Mouse (Mus musculus): ENCODE data around the gene Lcn4. TPM values are rescaled to one million over a fixed set of nuclear protein-coding genes. Genes with fewer than 3 reads are reported as not detected.
A peak's percentile ranks its signal among the peaks of the same experiment; 100 is the strongest.
"Not testable (repeated sequence)": the region's sequence is repeated elsewhere in the genome, so short reads cannot be mapped to it uniquely, and the experiment has no call there.

Lcn4 gene
- polyA plus RNA-seq (2014; fragmentation: Nextera tagmentation; extraction: Ambion mirVana), result not detected in 2 replicates

GRCm38 (mm10) chr2:26671182-26671581 is at the start of gene Lcn4:
TSS of gene Lcn4 (minus strand) at chr2:26671282.
- DNase-seq (ENCODE audit: low spot score), result no peak
- H3K4me2 ChIP-seq, result no peak within 1 kb of the TSS
- H3K36me3 ChIP-seq (ENCODE audit: control insufficient read depth, insufficient read depth, low read length), result no peaks in the 10 kb centered on the region
- H3K9me3 ChIP-seq (ENCODE audit: control insufficient read depth, low read length), result no peaks in the 10 kb centered on the region
- 89% methylated on average over 3 of the region's 3 CpGs for WGBS
- H3K27me3 ChIP-seq (replicated peaks; ENCODE audit: control insufficient read depth, insufficient read depth, low read length), result no peaks in the 10 kb centered on the region
- no peak within 1 kb of the TSS for H3K9ac ChIP-seq (ENCODE audit: low read depth, low read length)
- H3K27ac ChIP-seq (ENCODE audit: low read depth, low read length), result no peak within 1 kb of the TSS
- no peak for ATAC-seq (replicated peaks; ENCODE audit: low FRiP score)
- H3K4me1 ChIP-seq (replicated peaks; ENCODE audit: control insufficient read depth, insufficient read depth, low read length), result no peaks in the 10 kb centered on the region
- no peak within 1 kb of the TSS for H3K4me3 ChIP-seq (ENCODE audit: low read depth, low read length)

GRCm38 (mm10) chr2:26686171-26686675 is 15.1 kb upstream of the Lcn4 start:
- H3K27me3 ChIP-seq (replicated peaks; ENCODE audit: control insufficient read depth, insufficient read depth, low read length), result no peaks in the 10 kb centered on the region
- H3K4me3 ChIP-seq (ENCODE audit: low read depth, low read length), result no peak overlapping the region
- H3K9me3 ChIP-seq (ENCODE audit: control insufficient read depth, low read length), result no peaks in the 10 kb centered on the region
- no peak for ATAC-seq (replicated peaks; ENCODE audit: low FRiP score)
- no peaks in the 10 kb centered on the region for H3K36me3 ChIP-seq (ENCODE audit: control insufficient read depth, insufficient read depth, low read length)
- no peak overlapping the region for H3K27ac ChIP-seq (ENCODE audit: low read depth, low read length)
- no peaks in the 10 kb centered on the region for H3K4me1 ChIP-seq (replicated peaks; ENCODE audit: control insufficient read depth, insufficient read depth, low read length)
- no peak overlapping the region for H3K9ac ChIP-seq (ENCODE audit: low read depth, low read length)
- no peak overlapping the region for H3K4me2 ChIP-seq
- DNase-seq (ENCODE audit: low spot score), result no peak
- 86% methylated on average over 1 of the region's 1 CpGs for WGBS

- no peak overlapping the region for H3K9ac ChIP-seq (ENCODE audit: low read depth, low read length)
- no peak overlapping the region for H3K4me3 ChIP-seq (ENCODE audit: low read depth, low read length)
- H3K9me3 ChIP-seq (ENCODE audit: control insufficient read depth, low read length), result no peaks in the 10 kb centered on the region
- no peak overlapping the region for H3K27ac ChIP-seq (ENCODE audit: low read depth, low read length)
- no peaks in the 10 kb centered on the region for H3K27me3 ChIP-seq (replicated peaks; ENCODE audit: control insufficient read depth, insufficient read depth, low read length)
- no peaks in the 10 kb centered on the region for H3K36me3 ChIP-seq (ENCODE audit: control insufficient read depth, insufficient read depth, low read length)
- DNase-seq (ENCODE audit: low spot score) (no peak), ATAC-seq (replicated peaks; ENCODE audit: low FRiP score) (no peak)
- H3K4me1 ChIP-seq (replicated peaks; ENCODE audit: control insufficient read depth, insufficient read depth, low read length), result no peaks in the 10 kb centered on the region
- no peak overlapping the region for H3K4me2 ChIP-seq
Measured at GRCm38 (mm10) chr2:26668746-26669145, 2.3 kb downstream of the Lcn4 start.

- not testable (repeated sequence) for H3K4me3 ChIP-seq (ENCODE audit: low read depth, low read length); H3K4me1 ChIP-seq (replicated peaks; ENCODE audit: control insufficient read depth, insufficient read depth, low read length); ATAC-seq (replicated peaks; ENCODE audit: low FRiP score); H3K4me2 ChIP-seq; H3K9me3 ChIP-seq (ENCODE audit: control insufficient read depth, low read length); H3K9ac ChIP-seq (ENCODE audit: low read depth, low read length); H3K27me3 ChIP-seq (replicated peaks; ENCODE audit: control insufficient read depth, insufficient read depth, low read length); H3K36me3 ChIP-seq (ENCODE audit: control insufficient read depth, insufficient read depth, low read length); H3K27ac ChIP-seq (ENCODE audit: low read depth, low read length)
- DNase-seq (ENCODE audit: low spot score), result peak; percentile 49
- WGBS, result 74% methylated on average over 1 of the region's 1 CpGs
Measured at GRCm38 (mm10) chr2:26663551-26663950, 7.5 kb downstream of the Lcn4 start.

- H3K9ac ChIP-seq (ENCODE audit: low read depth, low read length), result no peak overlapping the region
- ATAC-seq (replicated peaks; ENCODE audit: low FRiP score) (no peak), DNase-seq (ENCODE audit: low spot score) (no peak)
- no peaks in the 10 kb centered on the region for H3K9me3 ChIP-seq (ENCODE audit: control insufficient read depth, low read length)
- H3K4me3 ChIP-seq (ENCODE audit: low read depth, low read length), result no peak overlapping the region
- H3K4me2 ChIP-seq, result no peak overlapping the region
- 55% methylated on average over 10 of the region's 10 CpGs for WGBS
- no peaks in the 10 kb centered on the region for H3K4me1 ChIP-seq (replicated peaks; ENCODE audit: control insufficient read depth, insufficient read depth, low read length)
- H3K27ac ChIP-seq (ENCODE audit: low read depth, low read length), result no peak overlapping the region
- H3K27me3 ChIP-seq (replicated peaks; ENCODE audit: control insufficient read depth, insufficient read depth, low read length), result peaks cover 6% of the 10 kb centered on the region
- no peaks in the 10 kb centered on the region for H3K36me3 ChIP-seq (ENCODE audit: control insufficient read depth, insufficient read depth, low read length)
Measured at GRCm38 (mm10) chr2:26663112-26663511, 8.0 kb downstream of the Lcn4 start.

GRCm38 (mm10) chr2:26662509-26662882 is 8.6 kb downstream of the Lcn4 start:
- 74% methylated on average over 13 of the region's 13 CpGs for WGBS
- Histone ChIP-seq H3K9ac (ENCODE audit: low read depth, low read length) (no peak overlapping the region), H3K27ac (ENCODE audit: low read depth, low read length) (no peak overlapping the region), H3K4me1 (replicated peaks; ENCODE audit: control insufficient read depth, insufficient read depth, low read length) (no peaks in the 10 kb centered on the region), H3K4me3 (ENCODE audit: low read depth, low read length) (no peak overlapping the region), H3K4me2 (no peak overlapping the region), H3K9me3 (ENCODE audit: control insufficient read depth, low read length) (no peaks in the 10 kb centered on the region), H3K36me3 (ENCODE audit: control insufficient read depth, insufficient read depth, low read length) (no peaks in the 10 kb centered on the region), H3K27me3 (replicated peaks; ENCODE audit: control insufficient read depth, insufficient read depth, low read length) (peaks cover 6% of the 10 kb centered on the region)
- ATAC-seq (replicated peaks; ENCODE audit: low FRiP score) (no peak), DNase-seq (ENCODE audit: low spot score) (no peak)

- peak overlapping the region; percentile 33 for H3K4me3 ChIP-seq (ENCODE audit: low read depth, low read length)
Measured at GRCm38 (mm10) chr2:26661768-26662508, 9.1 kb downstream of the Lcn4 start.

GRCm38 (mm10) chr2:26661143-26661752 is 9.8 kb downstream of the Lcn4 start:
- DNase-seq (ENCODE audit: low spot score), result no peak
- H3K36me3 ChIP-seq (ENCODE audit: control insufficient read depth, insufficient read depth, low read length), result no peaks in the 10 kb centered on the region
- no peak for ATAC-seq (replicated peaks; ENCODE audit: low FRiP score)
- peak overlapping the region; percentile 33 for H3K4me3 ChIP-seq (ENCODE audit: low read depth, low read length)
- 4% methylated on average over 19 of the region's 20 CpGs for WGBS
- H3K4me2 ChIP-seq, result peak overlapping the region; percentile 60
- no peaks in the 10 kb centered on the region for H3K9me3 ChIP-seq (ENCODE audit: control insufficient read depth, low read length)
- H3K27me3 ChIP-seq (replicated peaks; ENCODE audit: control insufficient read depth, insufficient read depth, low read length), result peaks cover 6% of the 10 kb centered on the region
- no peaks in the 10 kb centered on the region for H3K4me1 ChIP-seq (replicated peaks; ENCODE audit: control insufficient read depth, insufficient read depth, low read length)
- no peak overlapping the region for H3K9ac ChIP-seq (ENCODE audit: low read depth, low read length)
- H3K27ac ChIP-seq (ENCODE audit: low read depth, low read length), result no peak overlapping the region

More at GRCm38 (mm10) chr2:26661768-26662508, 9.1 kb downstream of the Lcn4 start:
- ATAC-seq (replicated peaks; ENCODE audit: low FRiP score) (no peak), DNase-seq (ENCODE audit: low spot score) (no peak)
- Histone ChIP-seq H3K9ac (ENCODE audit: low read depth, low read length) (no peak overlapping the region), H3K36me3 (ENCODE audit: control insufficient read depth, insufficient read depth, low read length) (no peaks in the 10 kb centered on the region), H3K27ac (ENCODE audit: low read depth, low read length) (no peak overlapping the region), H3K27me3 (replicated peaks; ENCODE audit: control insufficient read depth, insufficient read depth, low read length) (peaks cover 6% of the 10 kb centered on the region), H3K4me1 (replicated peaks; ENCODE audit: control insufficient read depth, insufficient read depth, low read length) (no peaks in the 10 kb centered on the region), H3K9me3 (ENCODE audit: control insufficient read depth, low read length) (no peaks in the 10 kb centered on the region), H3K4me2 (peak overlapping the region; percentile 60)
- WGBS, result 46% methylated on average over 29 of the region's 29 CpGs

- ATAC-seq (replicated peaks; ENCODE audit: low FRiP score), result no peak
- Histone ChIP-seq H3K36me3 (ENCODE audit: control insufficient read depth, insufficient read depth, low read length) (no peaks in the 10 kb centered on the region), H3K4me3 (ENCODE audit: low read depth, low read length) (no peak overlapping the region), H3K9me3 (ENCODE audit: control insufficient read depth, low read length) (no peaks in the 10 kb centered on the region), H3K27ac (ENCODE audit: low read depth, low read length) (no peak overlapping the region), H3K9ac (ENCODE audit: low read depth, low read length) (no peak overlapping the region), H3K4me1 (replicated peaks; ENCODE audit: control insufficient read depth, insufficient read depth, low read length) (no peaks in the 10 kb centered on the region), H3K27me3 (replicated peaks; ENCODE audit: control insufficient read depth, insufficient read depth, low read length) (peaks cover 4% of the 10 kb centered on the region), H3K4me2 (no peak overlapping the region)
- 85% methylated on average over 2 of the region's 2 CpGs for WGBS
- no peak for DNase-seq (ENCODE audit: low spot score)
Measured at GRCm38 (mm10) chr2:26657426-26657825, 13.7 kb downstream of the Lcn4 start.

All from liver, embryonic 11.5 days (tissue).